Mouse (Mus musculus) limb, embryonic 13.5 days (tissue): ENCODE results near the gene Olfr773. TPM values are rescaled to one million over a fixed set of nuclear protein-coding genes. Genes with fewer than 3 reads are reported as not detected.
"Not testable (repeated sequence)": the region's sequence is repeated elsewhere in the genome, so short reads cannot be mapped to it uniquely, and the experiment has no call there.

Experiments used
- ATAC-seq: fragments of 200-750 bp; cut with Nextera tagmentation; 2 replicates; pipeline ENCODE4 v1.8.0; 2017; ENCODE audit warnings: low read depth, moderate number of reproducible peaks, moderate TSS enrichment; ENCODE audit not compliant: low FRiP score
- H3K27ac ChIP-seq: fragments of 300-500 bp; sonication (generic); 2 replicates; pipeline ENCODE4 v1.5.1; 2015; ENCODE audit warnings: inconsistent platforms, mild to moderate bottlenecking, moderate library complexity
- H3K27me3 ChIP-seq: fragments of 300-500 bp; sonication (generic); 2 replicates; pipeline ENCODE4 v1.6.1; 2015; ENCODE audit warnings: mild to moderate bottlenecking, inconsistent platforms
- H3K36me3 ChIP-seq: fragments of 300-500 bp; sonication (generic); 2 replicates; pipeline ENCODE4 v1.6.1; 2015; ENCODE audit warnings: inconsistent platforms, mild to moderate bottlenecking, moderate library complexity
- H3K4me1 ChIP-seq: fragments of 300-500 bp; sonication (generic); 2 replicates; pipeline ENCODE4 v1.6.1; 2015; ENCODE audit warnings: inconsistent platforms
- H3K4me2 ChIP-seq: fragments of 300-500 bp; sonication (generic); replicated peaks from 2 replicates; pipeline ENCODE4 v1.6.1; 2015; ENCODE audit warnings: inconsistent platforms, mild to moderate bottlenecking, moderate library complexity
- H3K4me3 ChIP-seq: fragments of 300-500 bp; sonication (generic); 2 replicates; pipeline ENCODE4 v1.5.1; 2015; ENCODE audit warnings: moderate library complexity, mild to moderate bottlenecking, inconsistent platforms
- H3K9ac ChIP-seq: fragments of 300-500 bp; sonication (generic); 2 replicates; pipeline ENCODE4 v1.6.1; 2015; ENCODE audit warnings: mild to moderate bottlenecking, inconsistent platforms
- H3K9me3 ChIP-seq: fragments of 300-500 bp; sonication (generic); 2 replicates; pipeline ENCODE4 v1.6.1; 2016; ENCODE audit warnings: inconsistent platforms
- WGBS: fragments of 180-500 bp; shearing (Covaris S2); methylation state at CpG from one replicate; pipeline ENCODE4 v1.1.7; 2015; 5-methylcytosine and 5-hydroxymethylcytosine counted together
- polyA plus RNA-seq: library from polyadenylated mRNA; unstranded; fragments of >200 nt; fragmentation: Nextera tagmentation; extraction: Ambion mirVana; gene quantifications from 2 replicates; pipeline ENCODE4 v1.2.1, GENCODE M21; 2015

Gene Olfr773
- not detected in 2 replicates for polyA plus RNA-seq

DNA sequence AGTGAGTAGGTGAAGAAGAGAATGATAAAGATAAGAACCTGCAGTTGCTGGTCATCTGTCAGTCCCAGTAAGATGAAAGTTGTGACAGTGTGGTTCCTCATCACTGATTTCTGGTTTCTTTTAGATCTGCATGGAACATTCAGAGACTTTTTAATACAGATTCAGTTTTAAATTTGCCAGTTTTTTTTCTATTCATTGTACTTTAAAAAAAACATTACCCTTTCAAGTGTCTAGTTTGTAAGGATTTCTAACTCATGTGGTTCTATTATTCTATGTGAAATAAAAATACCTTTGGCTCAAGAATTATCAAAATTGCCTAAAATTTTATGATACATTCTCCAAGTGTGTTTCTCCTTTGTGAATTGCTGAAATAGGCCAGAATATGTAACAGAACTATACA is at the start of gene Olfr773:
Gene Olfr773 (minus strand): TSS at position 101 of the 400 bp plus-strand sequence.
- not testable (repeated sequence) for H3K36me3 ChIP-seq, H3K27me3 ChIP-seq, H3K4me1 ChIP-seq, H3K4me3 ChIP-seq, H3K27ac ChIP-seq, H3K9me3 ChIP-seq, ATAC-seq, H3K9ac ChIP-seq, H3K4me2 ChIP-seq

DNA sequence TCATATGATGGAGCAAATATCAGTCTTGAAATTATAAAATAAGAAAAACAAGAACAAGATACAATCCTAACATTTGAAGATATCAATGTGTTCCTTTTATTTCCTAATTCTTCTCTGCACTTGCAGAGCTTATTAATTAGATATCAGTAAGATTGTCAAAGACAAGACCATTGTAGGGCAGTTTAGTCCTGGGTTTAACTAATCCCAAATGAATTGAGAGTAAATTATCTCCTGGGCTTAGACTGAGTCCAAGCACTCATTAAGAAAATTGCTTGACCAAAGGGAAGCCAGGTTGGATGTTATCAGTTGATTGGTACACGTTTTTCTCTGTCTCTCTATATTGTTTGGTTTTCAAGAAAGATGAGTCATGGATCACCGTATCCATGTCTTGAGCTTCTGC is 48.7 kb upstream of the Olfr773 start, which contains the start of gene Olfr774:
Gene Olfr774 (plus strand): TSS at position 301 of the 400 bp plus-strand sequence.
- H3K4me2 ChIP-seq: no peak within 1 kb of the TSS
- H3K4me3 ChIP-seq: no peak within 1 kb of the TSS
- 79% methylated on average over 2 of the region's 2 CpGs for WGBS
- H3K27ac ChIP-seq: no peak within 1 kb of the TSS
- ATAC-seq: no peak
- no peaks in the 10 kb centered on the region for H3K9me3 ChIP-seq
- no peaks in the 10 kb centered on the region for H3K4me1 ChIP-seq
- no peak within 1 kb of the TSS for H3K9ac ChIP-seq
- no peaks in the 10 kb centered on the region for H3K27me3 ChIP-seq
- H3K36me3 ChIP-seq: no peaks in the 10 kb centered on the region

DNA sequence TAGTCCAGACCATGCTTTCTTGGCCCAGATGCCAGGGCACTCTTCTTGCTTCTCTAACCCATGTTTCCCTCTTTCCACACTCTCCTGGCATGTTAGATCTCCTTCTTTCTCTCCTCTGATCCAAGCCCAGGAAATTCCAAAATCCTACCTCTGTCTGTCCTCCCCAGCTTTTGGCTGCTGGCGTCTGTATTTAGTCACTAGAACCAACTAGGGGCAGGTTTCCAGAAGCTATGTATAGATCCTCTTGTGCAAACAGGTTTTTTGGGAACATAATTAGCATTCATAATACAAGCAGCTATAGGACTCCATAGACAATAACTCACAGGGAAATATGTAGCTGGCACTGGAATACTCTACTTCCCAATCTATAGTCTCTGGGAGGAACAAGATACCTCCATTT is 43.5 kb upstream of the Olfr773 start:
- no peak overlapping the region for H3K27ac ChIP-seq
- no peak overlapping the region for H3K4me3 ChIP-seq
- ATAC-seq: no peak
- H3K36me3 ChIP-seq: no peaks in the 10 kb centered on the region
- 80% methylated on average over 1 of the region's 1 CpGs for WGBS
- no peak overlapping the region for H3K4me2 ChIP-seq
- no peak overlapping the region for H3K9ac ChIP-seq
- H3K27me3 ChIP-seq: no peaks in the 10 kb centered on the region
- H3K9me3 ChIP-seq: no peaks in the 10 kb centered on the region
- no peaks in the 10 kb centered on the region for H3K4me1 ChIP-seq

DNA sequence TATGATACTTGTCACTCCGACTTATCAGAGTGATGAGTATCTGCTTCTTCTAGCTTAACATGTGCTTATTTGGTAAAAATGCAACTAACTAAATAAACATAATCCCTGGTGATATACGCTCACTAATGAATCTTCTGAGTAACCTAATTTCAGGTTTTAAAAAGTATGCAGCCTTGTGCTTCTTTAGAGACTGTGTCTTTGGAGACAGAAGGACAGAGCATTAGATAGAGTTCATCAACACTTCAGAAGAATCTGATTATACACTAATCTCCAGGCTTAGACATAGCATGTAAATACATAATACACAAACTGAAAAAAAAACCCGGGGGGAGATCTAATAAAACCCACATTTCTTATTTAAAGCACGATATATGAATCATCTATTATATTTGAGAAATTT is 9.4 kb downstream of the Olfr773 start, which contains the start of gene Olfr772:
Gene Olfr772 (minus strand): TSS at position 101 of the 400 bp plus-strand sequence.
- H3K27ac ChIP-seq, H3K4me3 ChIP-seq, H3K27me3 ChIP-seq, H3K4me1 ChIP-seq, H3K9me3 ChIP-seq, H3K9ac ChIP-seq, H3K4me2 ChIP-seq, ATAC-seq, H3K36me3 ChIP-seq: not testable (repeated sequence)
- 90% methylated on average over 4 of the region's 4 CpGs for WGBS

DNA sequence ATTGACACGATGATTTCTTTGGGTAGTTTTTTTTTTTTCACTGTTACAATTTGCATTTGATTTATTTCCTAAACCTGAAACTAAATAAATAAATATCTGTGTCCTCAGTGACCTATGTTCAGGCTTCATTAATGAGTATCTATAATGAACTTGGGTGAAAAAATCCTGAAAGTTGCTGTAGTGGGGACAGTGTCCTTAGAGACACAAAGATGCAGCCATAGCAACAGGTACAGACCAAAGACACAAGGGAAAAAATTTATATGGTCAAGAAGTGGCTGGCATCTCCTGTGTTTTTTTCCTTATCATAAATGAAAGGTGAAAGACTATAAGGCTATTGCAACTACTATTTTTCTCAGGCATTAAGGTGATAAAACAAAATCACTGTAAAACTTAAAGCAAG is 22.6 kb downstream of the Olfr773 start, which contains the start of gene Olfr771:
Gene Olfr771 (minus strand): TSS at position 101 of the 400 bp plus-strand sequence.
- H3K9ac ChIP-seq: no peak within 1 kb of the TSS
- H3K27ac ChIP-seq: no peak within 1 kb of the TSS
- H3K36me3 ChIP-seq: no peaks in the 10 kb centered on the region
- no peaks in the 10 kb centered on the region for H3K27me3 ChIP-seq
- ATAC-seq: no peak
- H3K4me2 ChIP-seq: no peak within 1 kb of the TSS
- no peaks in the 10 kb centered on the region for H3K9me3 ChIP-seq
- H3K4me1 ChIP-seq: no peaks in the 10 kb centered on the region
- 84% methylated on average over 1 of the region's 1 CpGs for WGBS
- no peak within 1 kb of the TSS for H3K4me3 ChIP-seq

DNA sequence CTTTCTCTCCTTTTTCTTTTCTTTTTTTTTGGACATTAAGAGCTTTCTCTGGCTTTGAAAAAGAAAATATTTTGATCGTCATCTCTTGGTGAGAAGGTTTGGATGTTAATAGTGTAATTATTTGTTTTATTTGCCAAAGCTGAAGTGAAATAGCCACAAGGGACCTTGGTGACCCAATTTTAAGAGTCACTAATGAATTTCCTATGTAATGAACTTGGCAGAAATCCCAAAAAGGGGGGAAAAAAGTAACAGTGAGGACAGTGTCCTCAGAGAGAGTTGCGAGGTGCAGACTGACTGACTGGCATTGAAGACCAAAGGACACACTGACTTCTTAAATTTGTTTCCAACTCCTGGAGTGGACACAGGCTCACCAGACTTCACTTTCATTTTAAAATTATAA is 48.3 kb downstream of the Olfr773 start, which contains the start of gene Olfr770:
Gene Olfr770 (minus strand): TSS at position 101 of the 400 bp plus-strand sequence.
- H3K4me1 ChIP-seq: no peaks in the 10 kb centered on the region
- no peak within 1 kb of the TSS for H3K9ac ChIP-seq
- no peak within 1 kb of the TSS for H3K27ac ChIP-seq
- ATAC-seq: no peak
- no peak within 1 kb of the TSS for H3K4me3 ChIP-seq
- no peak within 1 kb of the TSS for H3K4me2 ChIP-seq
- H3K27me3 ChIP-seq: no peaks in the 10 kb centered on the region
- no peaks in the 10 kb centered on the region for H3K9me3 ChIP-seq
- no peaks in the 10 kb centered on the region for H3K36me3 ChIP-seq
- 60% methylated on average over 2 of the region's 2 CpGs for whole genome bisulfite sequencing

Other genes starting within 250 kb of the Olfr773 start
- 0.19 TPM in 1 of 2 replicates, not detected in the other for gene Mettl7b, start 226.4 kb downstream of the Olfr773 start, polyA plus RNA-seq
- gene Olfr9, start 198.0 kb downstream of the Olfr773 start, polyA plus RNA-seq: not detected in 2 replicates
- gene Olfr763, start 176.6 kb downstream of the Olfr773 start, polyA plus RNA-seq: not detected in 2 replicates
- gene Olfr764-ps1, start 147.5 kb downstream of the Olfr773 start, polyA plus RNA-seq: not detected in 2 replicates
- not detected in 2 replicates for gene Olfr765, start 137.4 kb downstream of the Olfr773 start, polyA plus RNA-seq
- 0.08 TPM in 1 of 2 replicates, not detected in the other for gene Olfr766-ps1, start 118.4 kb downstream of the Olfr773 start, polyA plus RNA-seq
- gene Olfr767, start 104.5 kb downstream of the Olfr773 start, polyA plus RNA-seq: 0.04 TPM in 1 of 2 replicates, not detected in the other
- gene Olfr768, start 88.0 kb downstream of the Olfr773 start, polyA plus RNA-seq: 0.08 TPM in 1 of 2 replicates, not detected in the other
- gene Olfr769, start 69.6 kb downstream of the Olfr773 start, polyA plus RNA-seq: 0.05 TPM in 1 of 2 replicates, not detected in the other
- gene Olfr770, start 48.4 kb downstream of the Olfr773 start, polyA plus RNA-seq: not detected in 2 replicates
- not detected in 2 replicates for gene Olfr771, start 22.7 kb downstream of the Olfr773 start, polyA plus RNA-seq
- not detected in 2 replicates for gene Olfr772, start 9.5 kb downstream of the Olfr773 start, polyA plus RNA-seq
- not detected in 2 replicates for gene Olfr774, start 48.8 kb upstream of the Olfr773 start, polyA plus RNA-seq
- gene Olfr775, start 61.0 kb upstream of the Olfr773 start, polyA plus RNA-seq: not detected in 2 replicates
- gene Olfr776, start 71.7 kb upstream of the Olfr773 start, polyA plus RNA-seq: not detected in 2 replicates
- not detected in 2 replicates for gene Olfr777, start 84.1 kb upstream of the Olfr773 start, polyA plus RNA-seq
- gene Olfr780, start 130.7 kb upstream of the Olfr773 start, polyA plus RNA-seq: not detected in 2 replicates
- gene Olfr781, start 141.4 kb upstream of the Olfr773 start, polyA plus RNA-seq: not detected in 2 replicates
- not detected in 2 replicates for gene Olfr782, start 161.4 kb upstream of the Olfr773 start, polyA plus RNA-seq
- gene Olfr784, start 196.7 kb upstream of the Olfr773 start, polyA plus RNA-seq: 0.06 TPM in 2 replicates
- gene Olfr785, start 218.0 kb upstream of the Olfr773 start, polyA plus RNA-seq: not detected in 2 replicates
- gene Olfr786, start 239.9 kb upstream of the Olfr773 start, polyA plus RNA-seq: not detected in 2 replicates